Mouse (Mus musculus) liver, embryonic 13.5 days (tissue): ENCODE data around the gene Sorcs2. TPM values are rescaled to one million over a fixed set of nuclear protein-coding genes. Genes with fewer than 3 reads are reported as not detected.

Experiments used
- ATAC-seq: fragments of 200-750 bp; cut with Nextera tagmentation; 2 replicates; pipeline ENCODE4 v1.8.0; 2017; ENCODE audit warnings: low read depth, mild to moderate bottlenecking, moderate number of reproducible peaks, moderate library complexity
- DNase-seq: peaks from one replicate; pipeline ENCODE4 v3.0.0; 2022
- H3K27ac ChIP-seq: fragments of 300-500 bp; sonication (generic); 2 replicates; pipeline ENCODE4 v1.5.1; 2015; ENCODE audit warnings: moderate library complexity, mild to moderate bottlenecking, inconsistent platforms
- H3K27me3 ChIP-seq: fragments of 300-500 bp; sonication (generic); 2 replicates; pipeline ENCODE4 v1.6.1; 2015; ENCODE audit warnings: mild to moderate bottlenecking, inconsistent platforms
- H3K36me3 ChIP-seq: fragments of 300-500 bp; sonication (generic); 2 replicates; pipeline ENCODE4 v1.6.1; 2015; ENCODE audit warnings: mild to moderate bottlenecking, inconsistent platforms
- H3K4me1 ChIP-seq: fragments of 300-500 bp; sonication (generic); replicated peaks from 2 replicates; pipeline ENCODE4 v1.6.1; 2015; ENCODE audit warnings: inconsistent platforms
- H3K4me2 ChIP-seq: fragments of 300-500 bp; sonication (generic); 2 replicates; pipeline ENCODE4 v1.6.1; 2015; ENCODE audit warnings: inconsistent platforms, mild to moderate bottlenecking, moderate library complexity
- H3K4me3 ChIP-seq: fragments of 300-500 bp; sonication (generic); replicated peaks from 2 replicates; pipeline ENCODE4 v1.5.1; 2015; ENCODE audit warnings: mild to moderate bottlenecking, inconsistent platforms
- H3K9ac ChIP-seq: fragments of 300-500 bp; sonication (generic); 2 replicates; pipeline ENCODE4 v1.6.1; 2015; ENCODE audit warnings: mild to moderate bottlenecking, inconsistent platforms
- H3K9me3 ChIP-seq: fragments of 300-500 bp; sonication (generic); replicated peaks from 2 replicates; pipeline ENCODE4 v1.6.1; 2016; ENCODE audit warnings: inconsistent platforms
- WGBS: fragments of 180-500 bp; shearing (Covaris S2); methylation state at CpG from one replicate; pipeline ENCODE4 v1.1.7; 2015; ENCODE audit not compliant: insufficient replicate concordance; 5-methylcytosine and 5-hydroxymethylcytosine counted together
- polyA plus RNA-seq: library from polyadenylated mRNA; unstranded; fragments of >200 nt; fragmentation: Nextera tagmentation; extraction: Ambion mirVana; gene quantifications from 2 replicates; pipeline ENCODE4 v1.2.1, GENCODE M21; 2015

Sorcs2 gene
- polyA plus RNA-seq, 1 experiment from 2014 or later: 0.47 TPM

DNA sequence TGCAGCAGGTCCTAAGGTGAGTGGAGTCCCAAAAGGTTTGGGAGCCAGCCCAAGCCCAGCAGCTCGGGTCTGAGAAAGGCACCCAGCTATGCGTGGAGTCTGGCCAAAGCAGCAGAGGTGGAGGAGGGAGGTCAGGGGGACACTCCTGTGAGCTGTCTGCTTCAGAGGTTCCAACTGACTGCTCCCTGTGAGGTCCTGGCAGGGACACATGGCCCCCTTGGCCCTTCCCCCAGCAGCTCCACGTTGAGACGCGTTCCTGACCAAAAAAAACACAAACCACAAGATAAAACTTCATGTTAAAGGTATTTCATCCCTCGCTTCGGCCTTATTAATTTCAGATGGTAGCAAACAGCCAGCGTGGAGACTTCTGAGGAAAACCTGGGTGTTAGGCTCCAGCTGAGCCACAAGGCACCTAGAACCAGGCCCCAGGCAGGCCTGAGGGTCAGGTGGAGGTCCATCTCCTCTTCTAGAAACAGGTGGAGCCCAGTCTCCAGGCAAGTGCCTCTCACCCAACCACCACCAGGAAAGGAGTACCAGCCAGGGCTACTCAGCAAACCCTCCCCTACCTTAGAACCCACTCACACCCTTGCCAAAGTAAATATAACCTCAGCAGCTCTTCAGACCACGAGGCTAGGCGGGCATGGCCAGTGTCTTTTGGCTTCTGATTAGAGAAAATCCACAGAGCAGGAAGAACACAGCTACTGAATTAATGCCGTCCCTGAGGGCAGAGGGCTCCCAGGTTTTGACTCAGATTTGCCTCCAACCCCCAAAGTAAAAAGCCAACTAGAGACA, 104.6 kb downstream of the Sorcs2 start:
- no peaks in the 10 kb centered on the region for H3K36me3 ChIP-seq
- H3K4me2 ChIP-seq: no peak overlapping the region
- WGBS: 53% methylated on average over 11 of the region's 11 CpGs
- no peak overlapping the region for H3K9ac ChIP-seq
- DNase-seq (no peak), ATAC-seq (no peak)
- H3K27ac ChIP-seq: no peak overlapping the region
- peaks cover 6% of the 10 kb centered on the region; the same call in 1 of the 2 replicates for H3K4me1 ChIP-seq
- H3K27me3 ChIP-seq: no peaks in the 10 kb centered on the region
- no peaks in the 10 kb centered on the region for H3K9me3 ChIP-seq
- no peak overlapping the region for H3K4me3 ChIP-seq

DNA sequence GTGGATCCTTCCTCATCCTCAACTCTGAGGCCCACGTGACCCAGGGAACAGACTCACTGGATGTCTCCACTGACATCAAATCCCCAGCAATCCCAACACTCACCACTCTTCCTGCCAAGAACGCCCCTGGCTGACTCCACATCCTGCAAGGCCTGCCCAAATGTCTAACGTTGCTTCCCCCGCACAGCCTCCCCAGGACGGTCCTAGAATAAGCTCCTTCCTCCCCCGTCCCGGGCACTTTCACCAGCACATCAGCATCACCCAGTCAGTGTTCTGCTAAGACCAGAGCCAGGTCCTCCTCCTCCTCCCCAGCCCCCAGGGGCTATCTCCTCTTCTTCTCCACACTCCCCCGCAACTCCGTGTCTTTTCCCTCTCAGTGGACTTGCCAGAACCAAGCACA, 105.6 kb downstream of the Sorcs2 start:
- no peaks in the 10 kb centered on the region for H3K4me1 ChIP-seq
- no peaks in the 10 kb centered on the region for H3K27me3 ChIP-seq
- 65% methylated on average over 9 of the region's 9 CpGs for whole genome bisulfite sequencing
- H3K27ac ChIP-seq: no peak overlapping the region
- ATAC-seq (no peak), DNase-seq (no peak)
- no peaks in the 10 kb centered on the region for H3K36me3 ChIP-seq
- H3K9me3 ChIP-seq: no peaks in the 10 kb centered on the region
- H3K4me2 ChIP-seq: no peak overlapping the region
- H3K9ac ChIP-seq: no peak overlapping the region
- H3K4me3 ChIP-seq: no peak overlapping the region

DNA sequence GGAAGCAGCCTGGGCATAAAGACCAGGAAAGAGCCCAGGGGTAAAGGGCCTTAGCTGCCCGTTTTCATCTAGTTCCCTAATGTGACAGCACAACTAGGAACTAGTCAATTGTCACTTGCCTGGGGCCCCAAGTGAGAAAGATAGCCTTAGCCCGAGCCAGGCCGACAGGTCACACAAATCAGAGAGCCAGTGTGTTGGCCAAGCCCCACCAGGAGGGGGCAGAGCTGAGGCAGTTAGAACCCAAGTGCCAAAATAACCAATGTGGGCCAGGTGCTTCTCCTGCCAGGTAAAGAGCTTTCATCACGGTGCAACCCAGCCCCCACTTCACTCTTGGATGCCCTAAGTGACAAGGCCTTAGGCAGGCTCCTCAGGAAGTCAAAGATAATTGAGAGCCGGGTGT, 106.7 kb downstream of the Sorcs2 start:
- 29% methylated on average over 5 of the region's 5 CpGs for WGBS
- Histone ChIP-seq H3K27ac (no peak overlapping the region), H3K4me3 (no peak overlapping the region), H3K4me1 (no peaks in the 10 kb centered on the region), H3K36me3 (no peaks in the 10 kb centered on the region), H3K9me3 (no peaks in the 10 kb centered on the region), H3K4me2 (no peak overlapping the region), H3K27me3 (no peaks in the 10 kb centered on the region), H3K9ac (no peak overlapping the region)
- DNase-seq (no peak), ATAC-seq (no peak)

DNA sequence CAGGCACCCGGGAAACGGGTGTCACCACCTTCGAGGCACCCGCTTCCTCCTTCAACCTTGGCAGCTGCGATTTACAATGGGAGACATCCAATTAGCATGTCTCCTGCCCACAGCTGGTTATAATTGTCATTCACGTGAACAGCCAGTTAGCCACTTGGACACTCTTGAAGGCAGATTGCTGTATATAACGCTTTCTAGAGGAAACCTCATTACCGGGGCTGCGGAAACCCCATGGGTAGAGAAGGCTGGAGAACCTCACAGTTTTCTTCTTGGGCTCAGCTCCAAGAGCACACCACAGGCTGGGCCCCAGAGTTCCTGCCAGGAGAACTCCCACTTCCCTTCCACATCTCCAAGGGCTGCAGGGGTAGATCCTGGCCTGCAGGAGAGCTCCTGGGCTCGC, 112.5 kb downstream of the Sorcs2 start:
- H3K36me3 ChIP-seq: no peaks in the 10 kb centered on the region
- H3K27me3 ChIP-seq: no peaks in the 10 kb centered on the region
- no peak overlapping the region for H3K4me2 ChIP-seq
- H3K9me3 ChIP-seq: no peaks in the 10 kb centered on the region
- WGBS: 61% methylated on average over 10 of the region's 10 CpGs
- no peak overlapping the region for H3K9ac ChIP-seq
- no peaks in the 10 kb centered on the region for H3K4me1 ChIP-seq
- H3K4me3 ChIP-seq: no peak overlapping the region
- H3K27ac ChIP-seq: no peak overlapping the region
- DNase-seq (no peak), ATAC-seq (no peak)

DNA sequence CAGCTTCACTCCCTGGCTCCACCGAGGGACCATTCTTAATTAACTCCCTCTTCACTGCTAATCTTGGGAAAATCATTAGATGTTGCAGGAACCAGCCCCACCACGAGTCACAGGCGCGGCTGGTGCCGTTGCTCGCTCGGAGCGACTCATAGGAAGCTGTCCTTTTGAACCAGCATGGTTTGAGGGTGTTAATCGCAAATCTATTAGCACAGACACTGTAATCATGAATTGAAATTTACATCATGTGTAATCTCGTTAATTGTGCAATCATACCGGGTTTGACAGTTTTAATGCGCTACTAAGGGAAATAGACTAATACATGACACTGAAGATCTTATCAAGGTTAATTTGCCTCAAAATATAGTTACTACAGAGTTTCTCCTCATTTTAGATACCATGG, 118.0 kb downstream of the Sorcs2 start:
- H3K4me2 ChIP-seq: no peak overlapping the region
- no peaks in the 10 kb centered on the region for H3K4me1 ChIP-seq
- ATAC-seq (no peak), DNase-seq (no peak)
- no peaks in the 10 kb centered on the region for H3K27me3 ChIP-seq
- 68% methylated on average over 12 of the region's 12 CpGs for WGBS
- H3K9me3 ChIP-seq: no peaks in the 10 kb centered on the region
- H3K36me3 ChIP-seq: no peaks in the 10 kb centered on the region
- no peak overlapping the region for H3K4me3 ChIP-seq
- no peak overlapping the region for H3K9ac ChIP-seq
- no peak overlapping the region for H3K27ac ChIP-seq

DNA sequence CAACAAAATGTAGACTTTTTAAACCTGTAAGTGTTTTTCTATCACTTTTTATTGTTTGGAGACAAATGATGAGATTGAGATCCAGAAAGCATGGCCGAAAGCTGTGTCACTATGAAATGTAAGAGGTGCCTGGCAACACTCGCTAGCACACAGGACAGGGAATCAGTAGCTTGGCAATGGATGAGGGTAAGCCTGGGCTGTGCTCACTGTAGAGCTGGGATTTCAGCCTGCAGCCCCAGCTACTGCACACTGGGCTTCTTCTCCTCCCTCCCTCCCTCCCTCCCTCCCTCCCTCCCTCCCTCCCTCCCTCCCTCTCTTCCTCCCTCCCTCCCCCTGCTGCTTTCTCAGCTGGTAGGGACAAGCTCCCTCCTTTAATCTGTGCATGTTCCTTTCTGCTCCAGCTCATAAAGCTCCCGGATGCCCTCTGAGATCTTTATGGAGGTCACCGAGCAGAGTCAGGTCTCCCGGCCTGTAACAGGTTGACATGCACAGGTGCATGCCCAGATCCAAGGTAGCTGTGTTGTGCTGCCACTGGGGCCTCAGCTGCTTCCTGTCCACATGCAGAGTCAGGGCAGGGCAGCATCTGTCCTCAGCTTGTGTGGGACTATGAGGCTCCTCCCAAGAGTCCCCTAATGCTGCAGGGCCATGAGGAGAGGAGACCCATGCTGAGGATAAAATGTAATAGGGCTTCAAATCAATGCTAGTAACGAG, 123.1 kb downstream of the Sorcs2 start:
- WGBS: 61% methylated on average over 6 of the region's 6 CpGs
- no peaks in the 10 kb centered on the region; the same call in 1 of the 2 replicates for H3K9me3 ChIP-seq
- no peaks in the 10 kb centered on the region for H3K36me3 ChIP-seq
- H3K9ac ChIP-seq: no peak overlapping the region
- no peaks in the 10 kb centered on the region for H3K4me1 ChIP-seq
- H3K27me3 ChIP-seq: no peaks in the 10 kb centered on the region
- no peak overlapping the region for H3K4me2 ChIP-seq
- DNase-seq: no peak
- H3K4me3 ChIP-seq: no peak overlapping the region
- ATAC-seq: no peak
- H3K27ac ChIP-seq: no peak overlapping the region

DNA sequence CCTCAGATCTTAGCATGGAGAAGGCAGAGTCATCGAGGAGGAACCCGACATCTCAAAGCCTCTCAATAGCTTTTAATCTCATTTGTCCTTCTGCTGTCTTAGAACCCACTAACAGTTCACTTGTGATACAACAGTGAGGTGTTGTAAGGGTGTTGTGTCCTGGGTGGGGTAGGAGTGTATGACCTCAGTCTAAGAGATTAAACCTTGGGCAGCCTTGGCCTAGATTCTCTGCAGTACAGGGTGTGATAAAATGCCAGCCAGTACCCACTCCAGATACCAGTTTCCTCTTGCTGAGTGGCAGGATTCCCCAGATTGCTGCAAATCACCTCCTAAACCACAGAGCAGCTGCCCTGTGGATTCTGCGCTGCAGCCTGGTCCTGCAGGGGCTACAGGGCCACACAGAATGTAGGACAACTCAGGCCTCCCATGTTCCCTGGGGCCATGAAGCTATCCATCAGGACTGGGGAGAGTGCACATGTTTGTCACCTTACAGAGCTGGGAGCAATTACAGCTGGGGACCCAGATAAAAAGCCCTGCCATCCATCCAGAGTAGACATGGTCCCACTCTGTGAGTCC, 130.7 kb downstream of the Sorcs2 start:
- H3K27me3 ChIP-seq: no peaks in the 10 kb centered on the region
- no peak overlapping the region for H3K27ac ChIP-seq
- no peak overlapping the region for H3K9ac ChIP-seq
- 58% methylated on average over 3 of the region's 3 CpGs for WGBS
- H3K4me3 ChIP-seq: no peak overlapping the region
- no peaks in the 10 kb centered on the region for H3K36me3 ChIP-seq
- no peaks in the 10 kb centered on the region; the same call in 1 of the 2 replicates for H3K9me3 ChIP-seq
- no peaks in the 10 kb centered on the region for H3K4me1 ChIP-seq
- DNase-seq: no peak
- H3K4me2 ChIP-seq: no peak overlapping the region
- ATAC-seq: no peak

DNA sequence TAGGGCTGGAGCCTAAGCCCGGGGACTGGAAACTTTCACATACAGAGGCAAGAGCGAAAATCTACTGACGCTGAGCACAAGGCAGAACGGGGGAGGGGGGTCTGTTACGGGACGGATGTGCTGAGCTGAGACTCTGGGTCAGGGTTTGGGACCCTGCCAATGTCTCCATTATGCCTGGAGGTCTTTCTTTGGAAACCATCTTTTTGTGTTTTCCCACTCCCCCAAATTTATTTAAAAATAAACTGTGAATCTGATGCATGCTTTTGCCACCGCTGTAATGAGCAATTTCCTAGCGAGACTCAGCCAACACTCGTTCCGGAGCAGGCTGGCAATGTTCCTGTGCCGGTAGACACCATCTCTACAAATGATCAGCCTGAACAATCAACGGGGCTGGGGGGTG, 137.1 kb downstream of the Sorcs2 start:
- Histone ChIP-seq H3K27me3 (no peaks in the 10 kb centered on the region), H3K4me1 (no peaks in the 10 kb centered on the region), H3K4me2 (no peak overlapping the region), H3K4me3 (no peak overlapping the region), H3K9me3 (no peaks in the 10 kb centered on the region), H3K27ac (no peak overlapping the region), H3K36me3 (no peaks in the 10 kb centered on the region), H3K9ac (no peak overlapping the region)
- WGBS: 71% methylated on average over 12 of the region's 12 CpGs
- no peak for DNase-seq
- no peak for ATAC-seq

DNA sequence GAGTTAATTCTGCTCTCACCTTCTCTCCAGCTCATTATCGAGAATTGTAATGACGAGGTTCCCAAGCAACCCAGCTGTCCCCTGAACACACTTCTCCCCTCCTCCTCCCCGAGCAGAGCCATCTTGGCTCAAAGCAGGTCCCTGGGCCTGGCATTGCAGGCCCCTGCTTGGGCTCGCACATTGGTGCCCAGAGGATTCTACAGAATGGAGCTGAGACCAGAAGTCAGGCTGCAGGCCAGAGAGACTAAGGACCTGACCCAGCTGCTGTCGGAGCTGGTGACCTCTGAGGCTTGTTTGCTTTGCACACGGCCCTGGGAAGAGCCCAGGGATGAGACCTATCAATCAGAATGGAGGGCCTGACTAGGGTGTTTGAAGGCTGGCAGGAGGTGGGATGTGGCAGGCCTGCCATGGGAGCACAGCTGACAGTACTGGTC, 138.2 kb downstream of the Sorcs2 start:
- Histone ChIP-seq H3K36me3 (no peaks in the 10 kb centered on the region), H3K27me3 (no peaks in the 10 kb centered on the region), H3K27ac (no peak overlapping the region), H3K4me1 (no peaks in the 10 kb centered on the region), H3K9me3 (no peaks in the 10 kb centered on the region), H3K4me3 (no peak overlapping the region), H3K9ac (no peak overlapping the region), H3K4me2 (no peak overlapping the region)
- 45% methylated on average over 6 of the region's 6 CpGs for WGBS
- peak; percentile 71 for ATAC-seq
- no peak for DNase-seq

DNA sequence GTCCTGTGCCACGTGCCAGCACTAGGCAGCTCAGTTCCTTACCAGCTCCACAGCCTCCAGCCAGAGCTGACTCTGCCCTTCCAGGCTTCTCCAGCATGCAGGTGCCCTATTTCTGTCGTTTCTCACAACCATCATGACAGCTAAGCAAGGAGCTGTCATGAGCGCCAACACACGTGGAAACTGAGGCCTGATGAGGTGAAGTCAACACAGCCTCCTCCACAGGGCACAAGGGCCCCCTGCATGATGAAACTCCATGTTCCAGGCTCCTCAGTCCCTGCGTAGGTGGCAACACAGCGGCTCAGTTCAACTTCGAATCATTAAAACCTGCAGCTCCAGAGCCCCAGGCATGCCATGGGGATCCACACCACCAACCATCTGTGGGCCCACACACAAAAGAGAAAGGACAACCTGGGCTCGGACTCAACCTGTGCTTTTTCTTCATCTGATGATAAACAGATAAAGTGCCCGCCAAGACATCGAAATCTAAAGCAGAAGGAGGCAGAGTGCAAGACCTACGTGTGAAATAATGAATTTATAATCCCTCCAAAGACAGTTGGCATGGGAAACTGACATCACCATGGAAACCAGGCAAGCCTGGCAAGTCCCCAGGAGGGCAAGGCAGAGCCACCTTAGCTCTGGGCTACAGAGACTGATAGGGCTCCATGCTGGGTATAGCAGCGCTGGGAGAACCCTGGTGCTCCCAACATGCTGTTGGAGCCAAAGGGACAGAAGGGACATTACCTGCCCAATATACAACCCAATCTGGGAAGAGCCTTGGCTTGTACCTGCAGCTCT, 139.4 kb downstream of the Sorcs2 start:
- 65% methylated on average over 12 of the region's 12 CpGs for WGBS
- no peaks in the 10 kb centered on the region for H3K36me3 ChIP-seq
- no peak overlapping the region for H3K9ac ChIP-seq
- no peaks in the 10 kb centered on the region for H3K27me3 ChIP-seq
- no peak overlapping the region for H3K27ac ChIP-seq
- H3K9me3 ChIP-seq: no peaks in the 10 kb centered on the region
- ATAC-seq (no peak), DNase-seq (no peak)
- no peak overlapping the region for H3K4me2 ChIP-seq
- no peaks in the 10 kb centered on the region for H3K4me1 ChIP-seq
- H3K4me3 ChIP-seq: no peak overlapping the region

DNA sequence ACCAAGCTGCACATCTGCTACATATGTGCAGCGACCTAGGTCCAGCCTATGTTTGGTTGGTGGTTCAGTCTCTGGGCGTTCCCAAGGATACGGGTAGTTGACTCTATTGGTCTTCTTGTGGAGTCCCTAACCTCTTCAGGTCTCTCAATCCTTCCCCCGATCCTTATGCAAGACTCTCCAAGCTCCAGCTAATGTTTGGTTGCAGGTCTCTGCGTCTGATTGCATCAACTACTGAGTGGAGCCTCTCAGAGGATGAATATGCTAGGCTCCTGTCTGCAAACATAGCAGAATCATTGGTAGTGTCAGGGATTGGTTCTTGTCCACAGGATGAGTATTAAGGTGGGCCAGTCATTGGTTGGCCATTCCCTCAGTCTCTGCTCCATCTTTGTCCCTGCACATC, 140.9 kb downstream of the Sorcs2 start:
- no peak overlapping the region for H3K4me3 ChIP-seq
- ATAC-seq: no peak
- WGBS: 67% methylated on average over 5 of the region's 5 CpGs

More for the DNA sequence above, 140.9 kb downstream of the Sorcs2 start:
- no peaks in the 10 kb centered on the region for H3K27me3 ChIP-seq
- no peaks in the 10 kb centered on the region for H3K36me3 ChIP-seq
- no peak for DNase-seq
- no peak overlapping the region for H3K9ac ChIP-seq
- H3K9me3 ChIP-seq: no peaks in the 10 kb centered on the region
- H3K4me2 ChIP-seq: no peak overlapping the region
- H3K27ac ChIP-seq: no peak overlapping the region
- no peaks in the 10 kb centered on the region for H3K4me1 ChIP-seq
